Mouse (Mus musculus): Measurements from ENCODE around the gene Kidins220. TPM values are rescaled to one million over a fixed set of nuclear protein-coding genes. Genes with fewer than 3 reads are reported as not detected.

Gene Kidins220
- polyA plus RNA-seq, 1 experiment from 2014 or later = 131 TPM

GRCm38 (mm10) chr12:24952147-24952546 lies 22.6 kb upstream of the Kidins220 start:
- peak; percentile 81 for DNase-seq (ENCODE audit: low spot score)
- H3K9me3 ChIP-seq (replicated peaks; ENCODE audit: control insufficient read depth, low read length) = no peaks in the 10 kb centered on the region
- 63% methylated on average over 6 of the region's 6 CpGs for WGBS
- ATAC-seq = peak; percentile 47; the same call in 1 of the 2 replicates
- peaks cover 47% of the 10 kb centered on the region for H3K36me3 ChIP-seq (ENCODE audit: control insufficient read depth, insufficient read depth, low read length)
- H3K4me2 ChIP-seq (ENCODE audit: low read length) = no peak overlapping the region
- no peak overlapping the region for H3K9ac ChIP-seq (ENCODE audit: low read length)
- no peak overlapping the region for H3K27ac ChIP-seq (ENCODE audit: low read depth, low read length)
- H3K4me3 ChIP-seq (ENCODE audit: low read depth, low read length) = no peak overlapping the region
- no peaks in the 10 kb centered on the region for H3K27me3 ChIP-seq (replicated peaks; ENCODE audit: control insufficient read depth, insufficient read depth, low read length)
- H3K4me1 ChIP-seq (ENCODE audit: control insufficient read depth, insufficient read depth, low read length) = no peaks in the 10 kb centered on the region

DNA sequence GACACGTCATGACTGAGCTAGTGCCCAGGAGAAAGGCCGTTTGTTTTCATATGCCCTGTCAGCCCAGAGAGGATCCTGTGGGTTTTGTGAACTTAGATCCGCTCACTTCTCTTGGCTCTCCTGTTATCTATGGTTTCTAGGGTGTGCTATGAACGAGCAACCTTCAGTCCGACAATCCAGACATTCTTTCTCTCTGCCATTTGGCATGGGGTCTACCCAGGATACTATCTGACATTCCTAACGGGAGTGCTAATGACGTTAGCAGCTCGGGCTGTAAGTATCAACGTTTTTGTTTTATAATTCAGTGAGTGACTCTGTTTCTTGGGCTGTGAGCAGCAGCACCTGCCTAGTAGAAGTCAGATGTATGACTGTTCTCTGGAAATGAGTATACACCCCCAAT lies 19.6 kb upstream of the Kidins220 start:
- 81% methylated on average over 9 of the region's 9 CpGs for WGBS
- Histone ChIP-seq H3K4me3 (ENCODE audit: low read depth, low read length) (no peak overlapping the region), H3K27me3 (replicated peaks; ENCODE audit: control insufficient read depth, insufficient read depth, low read length) (no peaks in the 10 kb centered on the region), H3K9ac (ENCODE audit: low read length) (no peak overlapping the region), H3K4me1 (ENCODE audit: control insufficient read depth, insufficient read depth, low read length) (no peaks in the 10 kb centered on the region), H3K4me2 (ENCODE audit: low read length) (no peak overlapping the region), H3K9me3 (replicated peaks; ENCODE audit: control insufficient read depth, low read length) (no peaks in the 10 kb centered on the region), H3K27ac (ENCODE audit: low read depth, low read length) (no peak overlapping the region), H3K36me3 (ENCODE audit: control insufficient read depth, insufficient read depth, low read length) (peaks cover 46% of the 10 kb centered on the region)
- no peak for DNase-seq (ENCODE audit: low spot score)
- ATAC-seq = no peak

DNA sequence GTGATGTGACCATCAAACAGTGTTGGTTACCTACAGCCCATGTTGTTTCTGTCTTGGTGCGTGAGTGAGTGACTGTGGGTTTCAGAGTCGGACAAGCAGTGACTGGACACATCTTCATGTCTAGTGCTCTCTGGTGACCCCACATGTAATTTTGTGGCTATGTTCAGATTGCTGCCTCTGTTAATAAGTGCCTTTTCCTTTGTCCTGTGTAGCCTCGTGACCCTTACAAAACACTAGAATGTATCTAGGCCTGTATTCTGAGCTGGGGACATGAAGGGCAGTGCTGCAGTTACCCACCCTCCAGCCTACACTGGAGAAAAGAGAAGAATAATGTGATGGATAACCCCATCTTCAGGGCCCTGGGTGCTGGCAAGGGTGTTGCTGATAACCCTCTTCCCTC lies 16.2 kb upstream of the Kidins220 start:
- DNase-seq (ENCODE audit: low spot score) = no peak
- ATAC-seq = no peak
- Histone ChIP-seq H3K4me1 (ENCODE audit: control insufficient read depth, insufficient read depth, low read length) (no peaks in the 10 kb centered on the region), H3K4me2 (ENCODE audit: low read length) (no peak overlapping the region), H3K27me3 (replicated peaks; ENCODE audit: control insufficient read depth, insufficient read depth, low read length) (no peaks in the 10 kb centered on the region), H3K27ac (ENCODE audit: low read depth, low read length) (no peak overlapping the region), H3K9me3 (replicated peaks; ENCODE audit: control insufficient read depth, low read length) (no peaks in the 10 kb centered on the region), H3K9ac (ENCODE audit: low read length) (no peak overlapping the region), H3K4me3 (ENCODE audit: low read depth, low read length) (no peak overlapping the region), H3K36me3 (ENCODE audit: control insufficient read depth, insufficient read depth, low read length) (peaks cover 34% of the 10 kb centered on the region)
- WGBS = 94% methylated on average over 3 of the region's 3 CpGs

GRCm38 (mm10) chr12:24961821-24962220 lies 12.9 kb upstream of the Kidins220 start:
- H3K27me3 ChIP-seq (replicated peaks; ENCODE audit: control insufficient read depth, insufficient read depth, low read length) = no peaks in the 10 kb centered on the region
- H3K9ac ChIP-seq (ENCODE audit: low read length) = no peak overlapping the region
- H3K27ac ChIP-seq (ENCODE audit: low read depth, low read length) = no peak overlapping the region
- peaks cover 20% of the 10 kb centered on the region for H3K36me3 ChIP-seq (ENCODE audit: control insufficient read depth, insufficient read depth, low read length)
- H3K4me2 ChIP-seq (ENCODE audit: low read length) = no peak overlapping the region
- no peaks in the 10 kb centered on the region for H3K4me1 ChIP-seq (ENCODE audit: control insufficient read depth, insufficient read depth, low read length)
- no peak for ATAC-seq
- WGBS = 88% methylated on average over 7 of the region's 7 CpGs
- H3K4me3 ChIP-seq (ENCODE audit: low read depth, low read length) = no peak overlapping the region
- no peak for DNase-seq (ENCODE audit: low spot score)
- no peaks in the 10 kb centered on the region for H3K9me3 ChIP-seq (replicated peaks; ENCODE audit: control insufficient read depth, low read length)

GRCm38 (mm10) chr12:24962362-24962967 lies 12.3 kb upstream of the Kidins220 start:
- no peaks in the 10 kb centered on the region for H3K27me3 ChIP-seq (replicated peaks; ENCODE audit: control insufficient read depth, insufficient read depth, low read length)
- no peak overlapping the region for H3K4me3 ChIP-seq (ENCODE audit: low read depth, low read length)
- H3K27ac ChIP-seq (ENCODE audit: low read depth, low read length) = no peak overlapping the region
- ATAC-seq (no peak), DNase-seq (ENCODE audit: low spot score) (no peak)
- H3K36me3 ChIP-seq (ENCODE audit: control insufficient read depth, insufficient read depth, low read length) = peaks cover 15% of the 10 kb centered on the region
- H3K4me2 ChIP-seq (ENCODE audit: low read length) = no peak overlapping the region
- H3K4me1 ChIP-seq (ENCODE audit: control insufficient read depth, insufficient read depth, low read length) = no peaks in the 10 kb centered on the region
- H3K9me3 ChIP-seq (replicated peaks; ENCODE audit: control insufficient read depth, low read length) = no peaks in the 10 kb centered on the region
- 84% methylated on average over 11 of the region's 11 CpGs for WGBS
- H3K9ac ChIP-seq (ENCODE audit: low read length) = no peak overlapping the region

- H3K9me3 ChIP-seq (replicated peaks; ENCODE audit: control insufficient read depth, low read length) = no peaks in the 10 kb centered on the region
- H3K9ac ChIP-seq (ENCODE audit: low read length) = no peak overlapping the region
- WGBS = 63% methylated on average over 13 of the region's 13 CpGs
- H3K4me3 ChIP-seq (ENCODE audit: low read depth, low read length) = no peak overlapping the region
- H3K27me3 ChIP-seq (replicated peaks; ENCODE audit: control insufficient read depth, insufficient read depth, low read length) = no peaks in the 10 kb centered on the region
- H3K36me3 ChIP-seq (ENCODE audit: control insufficient read depth, insufficient read depth, low read length) = peaks cover 13% of the 10 kb centered on the region
- DNase-seq (ENCODE audit: low spot score) (peak; percentile 39), ATAC-seq (no peak)
- H3K4me2 ChIP-seq (ENCODE audit: low read length) = no peak overlapping the region
- H3K27ac ChIP-seq (ENCODE audit: low read depth, low read length) = no peak overlapping the region
- no peaks in the 10 kb centered on the region for H3K4me1 ChIP-seq (ENCODE audit: control insufficient read depth, insufficient read depth, low read length)
Observed at GRCm38 (mm10) chr12:24963393-24964022, 11.2 kb upstream of the Kidins220 start.

- no peak for DNase-seq (ENCODE audit: low spot score)
- H3K36me3 ChIP-seq (ENCODE audit: control insufficient read depth, insufficient read depth, low read length) = peaks cover 4% of the 10 kb centered on the region; the same call in 1 of the 2 replicates
- H3K4me3 ChIP-seq (ENCODE audit: low read depth, low read length) = no peak overlapping the region
- H3K4me1 ChIP-seq (ENCODE audit: control insufficient read depth, insufficient read depth, low read length) = no peaks in the 10 kb centered on the region
- no peaks in the 10 kb centered on the region for H3K27me3 ChIP-seq (replicated peaks; ENCODE audit: control insufficient read depth, insufficient read depth, low read length)
- no peak overlapping the region for H3K4me2 ChIP-seq (ENCODE audit: low read length)
- H3K9ac ChIP-seq (ENCODE audit: low read length) = no peak overlapping the region
- no peak for ATAC-seq
- no peak overlapping the region for H3K27ac ChIP-seq (ENCODE audit: low read depth, low read length)
- 94% methylated on average over 6 of the region's 6 CpGs for WGBS
- no peaks in the 10 kb centered on the region for H3K9me3 ChIP-seq (replicated peaks; ENCODE audit: control insufficient read depth, low read length)
Observed at GRCm38 (mm10) chr12:24965406-24965805, 9.3 kb upstream of the Kidins220 start.

DNA sequence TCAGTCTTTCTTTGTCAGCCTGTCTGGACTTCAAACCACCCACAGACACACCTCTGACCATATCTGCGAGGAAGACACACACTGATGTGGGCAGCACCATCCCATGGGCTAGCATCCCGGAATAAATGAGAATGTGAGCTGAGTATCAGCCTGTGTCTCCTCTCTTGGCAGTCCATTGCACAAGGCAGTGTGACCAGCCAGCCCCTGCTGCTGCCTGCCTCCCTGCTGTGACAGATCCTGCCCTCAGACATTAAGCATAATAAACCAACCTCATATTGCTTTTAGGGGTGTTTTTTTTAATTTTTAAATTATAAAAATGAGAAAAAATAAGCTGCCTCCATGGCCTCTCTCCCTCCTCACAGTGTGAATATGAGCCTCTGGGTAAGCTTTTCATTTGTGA lies 8.7 kb upstream of the Kidins220 start:
- H3K4me3 ChIP-seq (ENCODE audit: low read depth, low read length) = no peak overlapping the region
- H3K4me1 ChIP-seq (ENCODE audit: control insufficient read depth, insufficient read depth, low read length) = no peaks in the 10 kb centered on the region
- no peaks in the 10 kb centered on the region for H3K9me3 ChIP-seq (replicated peaks; ENCODE audit: control insufficient read depth, low read length)
- no peak overlapping the region for H3K9ac ChIP-seq (ENCODE audit: low read length)
- DNase-seq (ENCODE audit: low spot score) (no peak), ATAC-seq (no peak)
- no peaks in the 10 kb centered on the region for H3K27me3 ChIP-seq (replicated peaks; ENCODE audit: control insufficient read depth, insufficient read depth, low read length)
- 88% methylated on average over 2 of the region's 2 CpGs for WGBS
- no peak overlapping the region for H3K4me2 ChIP-seq (ENCODE audit: low read length)
- H3K27ac ChIP-seq (ENCODE audit: low read depth, low read length) = no peak overlapping the region
- H3K36me3 ChIP-seq (ENCODE audit: control insufficient read depth, insufficient read depth, low read length) = no peaks in the 10 kb centered on the region

DNA sequence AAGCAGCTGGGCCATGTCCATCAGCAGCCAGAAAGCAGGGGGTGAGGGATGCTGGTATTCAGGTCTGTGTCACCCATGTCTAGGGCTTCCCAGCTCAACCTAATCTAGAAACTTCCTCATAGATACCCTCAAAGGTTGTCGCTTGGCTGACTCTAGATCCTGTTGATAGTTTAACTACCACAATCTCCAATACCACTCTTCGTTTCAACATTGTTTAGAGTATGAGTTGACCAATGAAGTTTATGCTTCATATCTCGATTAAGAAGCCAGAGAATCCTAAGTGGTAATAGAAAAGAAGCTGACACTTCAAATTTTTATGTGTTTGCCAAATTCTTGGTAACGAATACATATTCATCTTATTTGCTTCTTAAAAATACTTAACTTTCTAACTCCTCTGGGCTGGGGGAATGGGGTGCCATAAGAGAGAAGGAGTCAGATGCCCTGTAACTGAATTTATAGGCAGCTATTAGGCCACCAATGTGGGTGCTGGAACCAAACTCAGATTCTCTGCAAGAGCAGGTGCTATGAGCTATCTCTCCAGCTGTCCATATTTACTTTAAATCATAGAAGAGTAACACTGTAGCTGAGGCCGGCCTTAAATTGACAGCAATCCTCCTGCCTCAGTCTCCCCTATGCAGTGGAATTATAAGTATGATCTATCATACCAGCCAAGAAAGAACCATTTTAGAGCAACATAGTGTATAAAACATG lies 3.1 kb upstream of the Kidins220 start:
- H3K27ac ChIP-seq (ENCODE audit: low read depth, low read length) = no peak overlapping the region
- ATAC-seq (no peak), DNase-seq (ENCODE audit: low spot score) (no peak)
- H3K9me3 ChIP-seq (replicated peaks; ENCODE audit: control insufficient read depth, low read length) = no peaks in the 10 kb centered on the region
- H3K36me3 ChIP-seq (ENCODE audit: control insufficient read depth, insufficient read depth, low read length) = no peaks in the 10 kb centered on the region
- H3K4me2 ChIP-seq (ENCODE audit: low read length) = no peak overlapping the region
- 87% methylated on average over 5 of the region's 5 CpGs for WGBS
- 0 out of 2 replicates have a peak, but pooled peaks cover 2% of the 10 kb centered on the region for H3K27me3 ChIP-seq (replicated peaks; ENCODE audit: control insufficient read depth, insufficient read depth, low read length)
- H3K4me3 ChIP-seq (ENCODE audit: low read depth, low read length) = no peak overlapping the region
- H3K9ac ChIP-seq (ENCODE audit: low read length) = no peak overlapping the region
- 0 out of 2 replicates have a peak, but pooled peaks cover 2% of the 10 kb centered on the region for H3K4me1 ChIP-seq (ENCODE audit: control insufficient read depth, insufficient read depth, low read length)
